Mouse (Mus musculus) embryonic facial prominence, embryonic 12.5 days (tissue): ENCODE results near the gene Arhgap44. TPM values are rescaled to one million over a fixed set of nuclear protein-coding genes. Genes with fewer than 3 reads are reported as not detected.

Source experiments
- ATAC-seq: fragments of 200-750 bp; cut with Nextera tagmentation; 2 replicates; pipeline ENCODE4 v1.8.0; 2017; ENCODE audit not compliant: insufficient number of reproducible peaks, insufficient read depth, low FRiP score, low TSS enrichment
- H3K27ac ChIP-seq: fragments of 300-500 bp; sonication (generic); 2 replicates; pipeline ENCODE4 v1.5.1; 2016; ENCODE audit warnings: mild to moderate bottlenecking
- H3K27me3 ChIP-seq: fragments of 300-500 bp; sonication (generic); 2 replicates; pipeline ENCODE4 v1.6.1; 2016; ENCODE audit warnings: mild to moderate bottlenecking, moderate library complexity
- H3K36me3 ChIP-seq: fragments of 300-500 bp; sonication (generic); 2 replicates; pipeline ENCODE4 v1.6.1; 2016; ENCODE audit warnings: mild to moderate bottlenecking
- H3K4me1 ChIP-seq: fragments of 300-500 bp; sonication (generic); 2 replicates; pipeline ENCODE4 v1.6.1; 2016
- H3K4me2 ChIP-seq: fragments of 300-500 bp; sonication (generic); replicated peaks from 2 replicates; pipeline ENCODE4 v1.6.1; 2016; ENCODE audit warnings: mild to moderate bottlenecking, moderate library complexity
- H3K4me3 ChIP-seq: fragments of 300-500 bp; sonication (generic); 2 replicates; pipeline ENCODE4 v1.5.1; 2016; ENCODE audit warnings: mild to moderate bottlenecking
- H3K9ac ChIP-seq: fragments of 300-500 bp; sonication (generic); 2 replicates; pipeline ENCODE4 v1.6.1; 2016; ENCODE audit warnings: mild to moderate bottlenecking, moderate library complexity
- H3K9me3 ChIP-seq: fragments of 300-500 bp; sonication (generic); 2 replicates; pipeline ENCODE4 v1.6.1; 2016; ENCODE audit warnings: mild to moderate bottlenecking, moderate library complexity
- WGBS: fragments of 180-500 bp; shearing (Covaris S2); methylation state at CpG from one replicate; pipeline ENCODE4 v1.1.7; 2016; 5-methylcytosine and 5-hydroxymethylcytosine counted together
- polyA plus RNA-seq: library from polyadenylated mRNA; unstranded; fragments of >200 nt; fragmentation: Nextera tagmentation; extraction: Ambion mirVana; gene quantifications from 2 replicates; pipeline ENCODE4 v1.2.1, GENCODE M21; 2016

Gene Arhgap44
- polyA plus RNA-seq, 1 experiment from 2014 or later: 5.6 TPM

- no peak overlapping the region for H3K9ac ChIP-seq
- H3K4me2 ChIP-seq: no peak overlapping the region
- no peaks in the 10 kb centered on the region for H3K36me3 ChIP-seq
- no peak for ATAC-seq
- H3K4me1 ChIP-seq: no peaks in the 10 kb centered on the region
- no peak overlapping the region for H3K4me3 ChIP-seq
- 85% methylated on average over 5 of the region's 5 CpGs for WGBS
- H3K9me3 ChIP-seq: no peaks in the 10 kb centered on the region
- H3K27ac ChIP-seq: no peak overlapping the region
- no peaks in the 10 kb centered on the region for H3K27me3 ChIP-seq
Measured at GRCm38 (mm10) chr11:65069609-65070008, 93.2 kb downstream of the Arhgap44 start.

- Histone ChIP-seq H3K4me1 (no peaks in the 10 kb centered on the region), H3K4me2 (no peak overlapping the region), H3K27me3 (no peaks in the 10 kb centered on the region), H3K27ac (no peak overlapping the region), H3K9ac (no peak overlapping the region), H3K36me3 (no peaks in the 10 kb centered on the region), H3K9me3 (no peaks in the 10 kb centered on the region), H3K4me3 (no peak overlapping the region)
- no peak for ATAC-seq
- WGBS: 83% methylated on average over 4 of the region's 4 CpGs
Measured at GRCm38 (mm10) chr11:65069051-65069450, 93.7 kb downstream of the Arhgap44 start.

DNA sequence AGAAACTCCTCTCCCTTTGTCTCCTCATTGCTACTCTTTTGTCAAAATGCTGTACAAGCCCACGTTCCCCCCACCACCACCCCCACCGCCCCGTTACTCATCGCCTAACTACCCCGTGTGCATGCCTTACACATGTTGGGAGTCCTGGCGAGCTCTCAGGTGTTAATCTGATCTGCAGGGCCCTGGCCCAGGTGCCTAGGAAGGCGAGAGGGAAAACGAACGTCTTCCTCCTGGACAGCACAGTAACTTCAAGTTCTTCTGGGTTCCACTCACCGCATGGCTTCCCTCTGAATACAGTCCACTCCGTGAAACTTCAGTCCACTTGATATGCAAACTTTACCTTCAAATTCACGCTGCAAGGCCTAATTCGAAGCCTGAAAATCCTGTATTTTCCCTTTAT lies 97.6 kb downstream of the Arhgap44 start:
- no peak overlapping the region for H3K9ac ChIP-seq
- no peak overlapping the region for H3K4me3 ChIP-seq
- ATAC-seq: no peak
- H3K4me2 ChIP-seq: no peak overlapping the region
- no peaks in the 10 kb centered on the region for H3K27me3 ChIP-seq
- 89% methylated on average over 13 of the region's 13 CpGs for WGBS
- H3K36me3 ChIP-seq: no peaks in the 10 kb centered on the region
- no peak overlapping the region for H3K27ac ChIP-seq
- H3K9me3 ChIP-seq: no peaks in the 10 kb centered on the region
- H3K4me1 ChIP-seq: no peaks in the 10 kb centered on the region

GRCm38 (mm10) chr11:65061437-65061836 lies 101.3 kb downstream of the Arhgap44 start:
- H3K9ac ChIP-seq: no peak overlapping the region
- no peaks in the 10 kb centered on the region for H3K9me3 ChIP-seq
- H3K4me3 ChIP-seq: no peak overlapping the region
- ATAC-seq: no peak
- H3K36me3 ChIP-seq: no peaks in the 10 kb centered on the region
- H3K27me3 ChIP-seq: no peaks in the 10 kb centered on the region
- WGBS: 60% methylated on average over 3 of the region's 3 CpGs
- peaks cover 7% of the 10 kb centered on the region; the same call in 1 of the 2 replicates for H3K4me1 ChIP-seq
- no peak overlapping the region for H3K4me2 ChIP-seq
- H3K27ac ChIP-seq: no peak overlapping the region

GRCm38 (mm10) chr11:65059531-65059930 lies 103.2 kb downstream of the Arhgap44 start:
- Histone ChIP-seq H3K4me1 (peaks cover 11% of the 10 kb centered on the region; the same call in 1 of the 2 replicates), H3K27me3 (no peaks in the 10 kb centered on the region), H3K9me3 (no peaks in the 10 kb centered on the region), H3K4me2 (no peak overlapping the region), H3K4me3 (no peak overlapping the region), H3K27ac (no peak overlapping the region), H3K36me3 (no peaks in the 10 kb centered on the region), H3K9ac (no peak overlapping the region)
- whole genome bisulfite sequencing: 88% methylated on average over 12 of the region's 12 CpGs
- ATAC-seq: no peak

GRCm38 (mm10) chr11:65058224-65058908 lies 104.4 kb downstream of the Arhgap44 start:
- no peak for ATAC-seq
- peaks cover 11% of the 10 kb centered on the region; the same call in 1 of the 2 replicates for H3K4me1 ChIP-seq
- H3K27ac ChIP-seq: no peak overlapping the region
- H3K9me3 ChIP-seq: no peaks in the 10 kb centered on the region
- H3K4me3 ChIP-seq: no peak overlapping the region
- no peak overlapping the region for H3K4me2 ChIP-seq
- WGBS: 57% methylated on average over 7 of the region's 7 CpGs
- H3K27me3 ChIP-seq: no peaks in the 10 kb centered on the region
- H3K9ac ChIP-seq: no peak overlapping the region
- no peaks in the 10 kb centered on the region for H3K36me3 ChIP-seq

GRCm38 (mm10) chr11:65055596-65055995 lies 107.2 kb downstream of the Arhgap44 start:
- no peaks in the 10 kb centered on the region for H3K27me3 ChIP-seq
- H3K27ac ChIP-seq: no peak overlapping the region
- WGBS: 78% methylated on average over 7 of the region's 7 CpGs
- no peaks in the 10 kb centered on the region for H3K9me3 ChIP-seq
- H3K36me3 ChIP-seq: no peaks in the 10 kb centered on the region
- H3K4me3 ChIP-seq: no peak overlapping the region
- H3K4me1 ChIP-seq: peaks cover 11% of the 10 kb centered on the region; the same call in 1 of the 2 replicates
- no peak for ATAC-seq
- H3K4me2 ChIP-seq: no peak overlapping the region
- no peak overlapping the region for H3K9ac ChIP-seq

GRCm38 (mm10) chr11:65054216-65054615 lies 108.5 kb downstream of the Arhgap44 start:
- no peaks in the 10 kb centered on the region for H3K36me3 ChIP-seq
- no peak overlapping the region for H3K4me2 ChIP-seq
- no peaks in the 10 kb centered on the region for H3K9me3 ChIP-seq
- H3K27me3 ChIP-seq: no peaks in the 10 kb centered on the region
- H3K4me3 ChIP-seq: no peak overlapping the region
- no peak overlapping the region for H3K9ac ChIP-seq
- H3K27ac ChIP-seq: no peak overlapping the region
- WGBS: 81% methylated on average over 5 of the region's 5 CpGs
- ATAC-seq: no peak
- H3K4me1 ChIP-seq: peaks cover 17% of the 10 kb centered on the region

DNA sequence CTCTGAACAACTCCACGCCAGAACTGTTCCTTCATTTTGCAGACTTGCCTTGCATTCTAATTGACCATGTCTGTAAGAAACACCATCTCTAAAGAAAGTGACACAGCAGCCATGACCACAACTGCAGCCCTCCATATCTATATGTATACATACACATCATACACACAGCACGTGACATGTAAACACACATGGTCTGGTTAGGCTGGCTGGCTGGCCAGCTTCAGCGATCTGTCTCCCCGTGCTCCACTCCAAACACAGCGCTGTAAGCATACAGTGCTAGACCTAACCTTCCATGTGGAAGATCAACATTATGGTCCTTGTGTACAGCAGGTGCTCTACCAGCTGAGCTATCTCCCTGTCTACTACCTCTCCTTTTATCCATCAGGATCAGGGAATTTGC lies 111.9 kb downstream of the Arhgap44 start:
- H3K27ac ChIP-seq: no peak overlapping the region
- WGBS: 89% methylated on average over 5 of the region's 5 CpGs

GRCm38 (mm10) chr11:65049090-65049489 lies 113.7 kb downstream of the Arhgap44 start:
- no peak overlapping the region for H3K4me3 ChIP-seq
- H3K27ac ChIP-seq: 0 out of 2 replicates have a peak overlapping the region, but pooled peaks have one; percentile 57
- peaks cover 6% of the 10 kb centered on the region for H3K4me1 ChIP-seq
- WGBS: 73% methylated on average over 7 of the region's 7 CpGs
- no peaks in the 10 kb centered on the region for H3K27me3 ChIP-seq
- no peak overlapping the region for H3K4me2 ChIP-seq
- no peak for ATAC-seq
- H3K36me3 ChIP-seq: no peaks in the 10 kb centered on the region
- no peaks in the 10 kb centered on the region for H3K9me3 ChIP-seq
- no peak overlapping the region for H3K9ac ChIP-seq

More for the DNA sequence above, 111.9 kb downstream of the Arhgap44 start:
- Histone ChIP-seq H3K4me1 (peaks cover 9% of the 10 kb centered on the region), H3K27me3 (no peaks in the 10 kb centered on the region), H3K4me2 (no peak overlapping the region), H3K9me3 (no peaks in the 10 kb centered on the region), H3K36me3 (no peaks in the 10 kb centered on the region), H3K4me3 (no peak overlapping the region), H3K9ac (no peak overlapping the region)
- ATAC-seq: no peak

DNA sequence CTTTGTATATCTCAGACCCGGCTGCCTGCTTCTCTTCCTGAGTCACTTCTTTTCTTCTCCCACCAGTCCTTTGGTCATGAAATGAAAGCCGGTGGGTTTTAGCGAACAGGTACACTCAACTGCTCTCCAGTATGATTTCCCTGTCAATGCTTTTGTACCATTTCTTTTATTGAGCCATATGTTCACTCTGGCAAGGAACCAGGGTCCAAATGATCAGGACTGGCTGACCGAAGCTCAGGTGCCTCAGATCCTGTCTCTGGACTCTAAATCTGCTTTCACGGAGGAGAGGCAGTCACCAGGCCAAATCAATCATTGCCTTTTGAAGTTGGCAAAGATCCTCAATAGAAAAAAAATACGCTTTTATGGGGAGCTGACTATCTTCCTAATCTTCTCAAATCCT lies 122.2 kb downstream of the Arhgap44 start:
- Histone ChIP-seq H3K9me3 (no peaks in the 10 kb centered on the region), H3K27me3 (no peaks in the 10 kb centered on the region), H3K9ac (no peak overlapping the region), H3K4me1 (no peaks in the 10 kb centered on the region), H3K36me3 (no peaks in the 10 kb centered on the region), H3K4me3 (no peak overlapping the region), H3K27ac (no peak overlapping the region), H3K4me2 (no peak overlapping the region)
- no peak for ATAC-seq
- WGBS: 84% methylated on average over 6 of the region's 6 CpGs

- no peak for ATAC-seq
- no peak overlapping the region for H3K4me2 ChIP-seq
- H3K27ac ChIP-seq: no peak overlapping the region; the same call in 1 of the 2 replicates
- no peaks in the 10 kb centered on the region for H3K27me3 ChIP-seq
- H3K4me3 ChIP-seq: no peak overlapping the region
- H3K9ac ChIP-seq: no peak overlapping the region
- 60% methylated on average over 12 of the region's 12 CpGs for WGBS
- no peaks in the 10 kb centered on the region for H3K36me3 ChIP-seq
- no peaks in the 10 kb centered on the region for H3K9me3 ChIP-seq
- H3K4me1 ChIP-seq: no peaks in the 10 kb centered on the region
Measured at GRCm38 (mm10) chr11:65039517-65040095, 123.2 kb downstream of the Arhgap44 start.
